Mouse (Mus musculus) left cerebral cortex, postnatal 4 days (tissue): ENCODE data around the gene Idh1. TPM values are rescaled to one million over a fixed set of nuclear protein-coding genes. Genes with fewer than 3 reads are reported as not detected.
A peak's percentile ranks its signal among the peaks of the same experiment; 100 is the strongest.
"Not testable (repeated sequence)": the region's sequence is repeated elsewhere in the genome, so short reads cannot be mapped to it uniquely, and the experiment has no call there.

Experiments
- DNase-seq: peaks from one replicate; pipeline ENCODE4 v3.0.0-alpha.2; 2022
- intact Hi-C: fragments of 180-260 bp; cut with DNase I; formaldehyde crosslinking; loops from one replicate; pipeline ENCODE4 v1.15.1; 2025
- total RNA-seq, 2 experiments: library from RNA; stranded (reverse); gene quantifications; 2 replicates each; pipeline ENCODE4 v1.2.3; 2021

Gene Idh1
- 100 to 1,000 TPM; 322 to 358 TPM for total RNA-seq

DNA sequence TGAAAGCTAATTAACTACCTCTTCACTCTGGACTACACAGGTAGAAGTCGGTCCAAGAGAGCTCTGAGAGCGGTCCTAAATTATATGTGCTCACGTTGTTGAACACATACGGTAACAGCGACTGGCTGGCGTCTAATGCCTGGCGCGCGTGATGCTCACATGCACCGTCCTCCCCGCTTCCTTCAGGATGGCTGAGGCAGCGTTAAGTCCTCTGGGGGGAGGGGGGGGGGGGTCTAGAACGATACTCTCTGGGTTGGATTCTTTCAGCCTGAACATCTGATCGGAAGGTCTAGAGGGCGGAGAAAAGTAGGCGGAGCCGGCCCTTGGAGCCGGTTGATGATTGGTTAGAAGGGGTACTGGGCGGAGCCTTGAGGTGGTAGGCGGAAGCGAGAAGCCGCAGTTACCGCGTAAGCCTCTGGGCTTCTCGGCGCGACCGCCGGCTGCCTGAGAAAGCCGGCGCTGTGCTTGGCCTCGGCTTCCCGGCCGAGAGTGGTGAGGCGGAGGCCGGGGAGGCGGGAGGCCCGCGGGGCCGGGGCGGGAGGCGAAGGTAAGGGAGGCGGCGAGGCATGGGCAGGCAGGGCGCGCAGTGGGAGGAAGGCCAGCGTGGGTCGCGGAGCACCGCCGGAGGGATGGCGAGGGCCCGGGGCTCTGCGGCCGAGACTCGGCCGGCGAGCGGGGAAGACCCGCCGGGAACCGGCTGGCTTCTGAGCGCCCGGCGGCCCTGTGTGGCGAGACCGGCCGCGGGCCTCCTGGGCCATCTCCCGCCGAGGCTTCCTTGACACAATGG is at the start of gene Idh1, which contains the start of gene Pikfyve:
Gene Idh1, minus strand, starts transcription at position 214 of the 787 bp plus-strand sequence.
Gene Pikfyve, plus strand, starts transcription at position 397 of the 787 bp plus-strand sequence.
- peak; percentile 96 for DNase-seq
- intact Hi-C loops, result loop anchor here (10.0 kb wide), 1 partner anchor 918 kb away; no protein-coding TSS in a partner anchor

DNA sequence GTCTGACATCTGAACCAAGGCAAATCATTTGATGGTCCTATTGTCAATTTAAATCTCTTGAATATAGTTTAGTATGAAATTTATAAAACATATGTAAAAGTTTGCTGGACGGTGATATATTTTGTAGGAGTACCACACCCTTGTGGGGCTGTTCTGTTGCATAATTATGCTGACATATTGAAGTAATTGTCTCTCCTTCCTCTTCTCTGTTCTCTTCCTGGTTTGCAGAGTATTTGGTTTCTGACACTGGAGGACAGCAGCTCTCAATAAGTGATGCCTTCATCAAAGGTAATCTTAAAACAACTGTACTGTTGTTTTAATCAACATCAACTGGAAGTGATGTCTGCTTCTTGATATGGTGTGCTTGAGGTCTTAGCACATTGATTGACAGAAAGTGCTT is 44.3 kb upstream of the Idh1 start:
- intact Hi-C loops, result no loop called here
- DNase-seq, result no peak

DNA sequence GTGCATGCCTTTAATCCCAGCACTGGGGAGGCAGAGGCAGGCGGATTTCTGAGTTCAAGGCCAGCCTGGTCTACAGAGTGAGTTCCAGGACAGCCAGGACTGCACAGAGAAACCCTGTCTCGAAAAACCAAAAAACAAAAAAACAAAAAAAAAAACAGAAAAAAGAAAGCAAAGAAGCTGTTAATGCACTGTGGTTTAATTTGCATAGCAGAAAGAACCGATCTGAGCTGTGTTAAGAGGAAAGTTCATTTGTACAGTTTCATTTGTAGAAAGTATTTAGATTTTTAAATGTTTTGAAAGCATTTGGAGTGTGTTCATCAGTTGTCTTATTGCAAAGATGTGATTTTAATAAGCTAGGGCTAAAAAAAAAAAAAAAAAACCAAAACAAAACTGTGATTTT is 43.5 kb upstream of the Idh1 start:
- intact Hi-C loops, DNase-seq: not testable (repeated sequence)

DNA sequence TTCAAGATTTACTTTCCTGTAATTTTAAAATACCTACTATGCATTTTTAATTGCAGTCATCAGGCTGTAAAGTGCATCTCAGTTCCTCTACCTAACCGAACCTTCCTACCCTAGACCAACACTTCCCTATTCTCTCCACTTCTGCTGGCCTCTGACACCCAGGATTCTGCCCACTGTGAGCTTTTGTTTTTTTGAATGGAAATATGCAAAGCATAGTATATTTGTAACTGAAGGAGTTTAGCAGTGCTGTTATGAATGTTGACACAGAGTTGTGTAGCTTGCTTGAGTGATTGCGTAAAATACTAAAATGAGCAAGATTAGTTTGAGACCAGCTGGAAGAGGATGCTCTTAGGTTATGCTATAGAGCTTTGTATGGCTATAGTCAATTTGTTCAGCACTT is 41.4 kb upstream of the Idh1 start:
- intact Hi-C loops, result no loop called here
- DNase-seq, result no peak

DNA sequence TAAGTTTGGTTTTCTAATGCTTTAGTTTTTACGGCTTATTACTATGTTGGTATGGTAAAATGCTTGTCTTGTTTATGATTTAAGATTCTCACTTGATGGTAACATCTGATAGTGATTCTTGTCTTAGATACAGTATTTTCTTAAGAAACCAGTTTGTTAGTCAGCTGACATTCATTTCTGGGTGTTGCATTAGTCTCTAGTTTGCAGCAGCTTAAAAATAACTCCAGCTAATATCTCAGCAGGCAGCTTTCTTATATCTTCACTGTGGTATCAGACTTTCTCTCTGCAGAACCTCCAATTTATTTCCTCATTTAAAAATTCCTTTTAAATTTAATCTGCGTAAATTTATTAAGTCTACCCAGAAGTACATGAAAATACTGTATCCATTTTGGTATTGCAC is 37.4 kb upstream of the Idh1 start:
- DNase-seq, result no peak

DNA sequence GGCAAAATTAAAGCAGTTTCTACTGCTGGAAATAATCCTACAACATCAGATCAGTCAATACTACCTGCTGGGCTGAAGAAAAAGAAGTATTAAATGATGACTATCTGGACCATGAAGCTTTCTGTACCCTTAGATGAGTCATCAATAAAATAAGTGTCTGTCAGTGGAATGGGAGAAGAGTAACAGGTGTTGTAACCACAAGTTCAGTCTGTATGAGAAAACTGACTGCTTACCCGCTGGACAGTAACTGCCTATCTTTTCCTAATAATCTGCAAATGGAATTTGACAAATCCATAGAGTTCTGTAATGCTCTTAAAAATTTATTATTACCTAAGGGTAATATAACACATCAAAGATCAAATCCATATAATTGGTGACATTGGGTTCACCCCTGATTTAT is 31.7 kb upstream of the Idh1 start:
- no peak for DNase-seq
- intact Hi-C loops, result no loop called here

More for the DNA sequence above, 37.4 kb upstream of the Idh1 start:
- intact Hi-C loops, result no loop called here

DNA sequence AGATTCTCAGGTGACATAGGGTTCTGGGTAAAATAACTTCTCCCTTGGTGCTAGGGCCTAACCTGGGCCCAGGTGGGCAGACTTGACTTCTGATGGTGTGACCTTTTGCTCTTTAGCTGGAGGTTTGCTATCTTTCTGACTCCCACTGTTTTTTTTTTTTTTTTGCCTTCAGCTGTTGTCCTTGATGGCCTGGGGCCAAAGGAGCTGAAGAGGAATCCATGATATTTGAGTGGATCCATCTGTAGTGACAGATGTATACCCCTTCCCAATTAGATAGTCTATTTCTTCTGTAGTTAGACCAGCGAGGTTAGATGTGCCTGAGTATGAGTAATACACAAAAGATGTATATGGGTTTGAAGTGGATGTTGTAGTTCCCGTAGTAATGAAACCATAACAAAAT is 31.3 kb upstream of the Idh1 start:
- intact Hi-C loops, result no loop called here
- peak; percentile 31 for DNase-seq

DNA sequence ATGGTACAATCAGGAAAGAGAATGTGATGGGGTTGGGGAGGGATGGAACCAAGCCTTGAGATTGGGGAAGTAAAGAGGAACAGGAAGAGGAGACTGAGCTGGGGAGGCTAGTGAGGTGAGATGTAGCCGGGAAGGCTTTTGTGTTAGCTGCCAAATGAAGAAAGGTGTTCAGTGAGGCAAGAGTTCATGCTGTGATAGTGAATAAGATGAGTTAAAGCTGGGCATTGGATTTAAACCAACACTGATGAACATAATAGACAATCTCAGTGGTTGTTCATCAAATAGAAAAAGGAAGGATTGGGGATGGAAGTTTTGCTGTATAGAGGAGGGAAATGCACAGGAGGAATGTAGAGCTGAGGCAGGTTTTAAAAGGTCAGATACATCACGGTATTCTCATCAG is 26.9 kb upstream of the Idh1 start:
- no peak for DNase-seq
- intact Hi-C loops, result no loop called here

DNA sequence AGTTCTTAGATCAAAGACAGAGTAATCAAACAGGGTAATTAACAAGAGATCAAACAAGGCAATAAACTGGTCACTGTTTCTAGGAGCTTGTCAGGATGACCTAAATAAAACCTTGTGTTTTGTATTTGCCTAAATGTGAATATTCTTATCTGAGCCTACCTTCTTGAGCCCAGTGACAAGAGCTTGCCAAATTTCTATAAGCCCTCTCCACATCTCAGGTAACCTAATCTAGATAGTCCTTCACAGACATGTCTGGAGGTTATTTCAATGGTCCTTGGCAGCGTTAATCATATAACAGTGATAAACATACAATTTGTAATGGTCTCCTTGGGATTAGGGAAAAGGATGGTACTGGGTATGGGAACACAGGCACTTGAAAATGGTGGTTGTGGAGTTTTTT is 18.0 kb upstream of the Idh1 start:
- no peak for DNase-seq
- intact Hi-C loops, result no loop called here

DNA sequence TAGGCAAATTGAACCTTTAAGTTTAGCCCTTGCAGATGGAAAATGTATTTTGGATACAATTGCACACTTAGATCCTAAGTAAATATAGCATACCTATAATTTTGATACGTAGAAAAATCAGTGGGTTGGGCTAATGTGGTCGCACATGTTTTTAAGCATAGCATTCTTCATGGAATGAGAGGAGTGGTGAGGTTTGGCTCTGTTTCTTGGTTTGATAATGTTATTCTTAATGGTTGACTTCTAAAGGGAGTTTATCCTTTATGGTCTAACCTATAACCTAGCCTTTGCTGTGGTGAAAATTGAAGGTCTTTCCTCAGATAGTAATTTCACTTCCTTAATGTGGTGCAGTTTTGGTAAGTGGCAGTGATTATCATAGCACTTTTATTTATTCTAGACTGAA is 12.6 kb upstream of the Idh1 start:
- DNase-seq, result no peak
- intact Hi-C loops, result loop anchor here (10.0 kb wide), 1 partner anchor 46 kb away; no protein-coding TSS in a partner anchor

DNA sequence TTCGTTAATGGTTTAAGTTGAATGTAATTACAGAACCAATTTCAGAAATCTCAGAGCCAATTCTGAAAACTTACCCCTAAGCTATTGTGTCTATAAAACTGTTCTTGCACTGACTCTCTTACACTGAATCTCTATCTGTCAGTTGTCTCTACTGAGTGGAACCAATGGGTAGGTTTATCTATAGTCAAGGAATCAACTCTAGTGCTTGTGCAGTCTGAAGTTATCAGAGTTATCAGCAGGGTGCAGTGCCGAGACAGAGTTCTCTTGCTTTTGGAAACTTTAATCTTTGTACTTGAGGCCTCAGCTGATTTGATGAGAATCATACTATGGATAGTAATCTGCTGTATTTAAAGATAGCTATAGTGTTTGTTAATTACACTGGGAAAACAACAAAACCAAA is 12.1 kb upstream of the Idh1 start:
- DNase-seq, result no peak
- intact Hi-C loops, result loop anchor here (10.0 kb wide), 1 partner anchor 46 kb away; no protein-coding TSS in a partner anchor

DNA sequence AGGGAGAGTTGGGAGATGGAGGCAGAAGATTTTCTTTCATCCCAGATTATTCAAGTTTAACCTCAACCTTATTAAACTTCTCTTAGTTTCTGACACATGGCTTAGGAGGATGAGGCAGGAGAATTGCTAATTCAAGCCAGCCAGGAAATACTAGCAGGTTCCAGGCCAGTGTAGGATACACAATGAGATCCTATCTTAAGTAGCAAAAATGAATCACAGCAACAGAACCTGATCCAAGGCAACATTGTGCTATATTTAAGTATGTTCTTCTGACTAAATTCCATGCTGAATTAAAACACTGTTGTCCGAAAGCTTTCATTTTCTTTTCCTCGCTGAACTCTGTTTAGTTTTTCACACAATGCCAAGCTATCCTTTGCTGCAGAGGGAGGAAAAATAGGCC is 6.9 kb upstream of the Idh1 start:
- intact Hi-C loops, result loop anchor here (10.0 kb wide), 1 partner anchor 52 kb away; no protein-coding TSS in a partner anchor
- DNase-seq, result no peak

DNA sequence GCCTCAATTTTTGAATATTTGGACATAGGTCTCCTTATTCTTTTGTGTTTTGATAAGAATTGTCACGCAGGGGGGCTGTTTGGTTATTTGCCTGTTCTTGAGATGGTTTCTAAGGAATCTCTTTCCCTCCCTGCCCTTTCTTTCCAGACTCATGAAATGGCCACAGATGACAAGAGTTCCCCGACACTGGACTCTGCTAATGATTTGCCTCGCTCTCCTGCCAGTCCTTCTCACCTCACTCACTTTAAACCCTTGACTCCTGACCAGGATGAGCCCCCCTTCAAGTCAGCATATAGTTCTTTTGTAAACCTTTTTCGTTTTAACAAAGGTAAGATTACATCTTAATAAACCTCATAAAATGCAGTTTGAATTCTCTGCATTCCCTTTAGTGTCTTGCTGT is 3.9 kb upstream of the Idh1 start:
- intact Hi-C loops, result loop anchor here (10.0 kb wide), 1 partner anchor 55 kb away; no protein-coding TSS in a partner anchor

DNA sequence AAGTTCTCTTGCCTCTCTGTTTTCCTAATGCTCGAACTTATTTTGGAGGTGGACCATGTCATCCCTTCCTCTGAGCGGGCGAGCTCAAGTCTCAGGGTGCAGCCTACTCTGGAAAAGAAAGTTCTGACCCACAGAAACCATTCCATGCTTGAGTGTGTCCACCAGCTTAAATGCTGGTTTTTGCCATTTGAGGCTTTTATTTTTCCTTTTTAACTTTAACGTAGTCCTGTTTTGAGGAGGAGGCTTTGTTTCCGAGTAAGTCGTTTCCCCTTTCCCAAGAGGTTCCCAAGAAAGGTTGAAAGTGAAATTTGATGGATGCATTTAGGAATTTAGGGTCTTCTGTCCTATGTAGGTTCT is 752 bp upstream of the Idh1 start:
- DNase-seq, result no peak
- intact Hi-C loops, result loop anchor here (10.0 kb wide), 1 partner anchor 918 kb away; no protein-coding TSS in a partner anchor

More for the DNA sequence above, 3.9 kb upstream of the Idh1 start:
- DNase-seq, result no peak

DNA sequence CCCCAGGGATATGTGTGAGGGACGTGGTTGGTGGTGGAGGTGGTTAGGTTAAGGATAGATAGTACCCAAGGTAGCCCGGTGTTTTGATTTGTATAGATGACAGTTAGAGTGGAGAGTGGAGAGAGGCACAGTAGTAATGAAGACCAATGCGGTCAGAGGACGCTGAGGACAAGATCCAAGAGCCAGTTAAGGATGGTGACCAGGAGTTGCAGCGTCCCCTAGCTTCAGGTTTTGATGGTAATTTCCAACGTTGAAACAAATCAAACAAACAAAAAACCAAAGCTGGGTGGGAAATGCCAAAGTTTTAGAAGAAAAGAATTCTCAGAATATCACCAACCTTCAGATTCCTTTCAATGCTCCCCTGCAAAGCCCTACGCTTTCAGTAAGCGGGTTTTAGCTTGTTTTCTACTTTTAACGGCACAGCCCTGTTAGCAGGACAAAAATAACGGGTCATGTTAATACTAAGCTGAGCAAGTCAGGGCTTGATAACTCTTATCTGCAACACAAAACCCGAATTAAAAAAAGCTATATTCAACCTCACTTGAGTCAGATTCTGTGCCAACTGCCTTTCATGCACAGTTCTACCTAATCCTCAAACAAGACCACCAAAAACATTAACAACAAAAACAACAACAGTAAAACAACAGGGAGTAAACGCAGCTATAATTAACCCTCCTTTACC is 635 bp downstream of the Idh1 start:
- intact Hi-C loops, result loop anchor here (10.0 kb wide), 1 partner anchor 919 kb away; no protein-coding TSS in a partner anchor
- DNase-seq, result no peak

DNA sequence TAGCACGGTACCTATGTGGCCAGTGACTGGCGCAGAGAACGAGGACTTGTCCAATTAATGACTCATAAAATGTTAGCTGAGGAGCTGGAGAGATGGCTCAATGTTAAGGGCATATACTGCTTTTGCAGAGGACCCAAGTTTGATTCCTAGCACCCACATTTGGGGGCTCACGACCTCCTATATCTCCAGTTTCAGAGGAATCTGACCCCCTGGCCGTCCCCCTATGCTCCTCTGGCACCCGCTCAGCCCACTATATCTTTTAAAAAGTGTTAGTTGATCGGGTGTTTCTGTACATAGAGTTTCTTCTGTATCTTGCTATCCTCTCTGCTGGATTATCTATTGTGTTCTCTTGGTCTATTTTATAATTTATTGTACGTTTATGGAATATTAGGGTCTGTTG is 1.3 kb downstream of the Idh1 start:
- intact Hi-C loops, result loop anchor here (10.0 kb wide), 1 partner anchor 920 kb away; no protein-coding TSS in a partner anchor
- no peak for DNase-seq

DNA sequence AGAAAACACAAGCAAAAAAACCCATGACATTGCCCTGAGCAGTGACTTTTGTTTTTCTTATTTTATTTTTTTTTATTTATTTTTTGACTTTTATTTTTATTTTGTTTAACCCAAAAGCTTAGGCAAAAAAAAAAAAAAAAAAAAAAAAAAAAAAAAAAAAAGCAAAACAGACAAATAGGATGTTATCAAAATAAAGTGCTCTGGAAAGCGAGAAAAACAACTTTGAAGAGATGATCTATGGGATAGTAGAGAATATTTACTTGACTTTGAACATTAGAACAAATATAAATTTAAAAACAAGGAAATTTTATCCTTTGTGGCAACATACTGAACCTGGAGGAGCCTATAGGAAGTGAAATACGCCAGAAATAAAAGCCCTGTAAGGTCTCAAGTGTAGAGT is 2.3 kb downstream of the Idh1 start:
- intact Hi-C loops, result loop anchor here (10.0 kb wide), 1 partner anchor 921 kb away; no protein-coding TSS in a partner anchor

DNA sequence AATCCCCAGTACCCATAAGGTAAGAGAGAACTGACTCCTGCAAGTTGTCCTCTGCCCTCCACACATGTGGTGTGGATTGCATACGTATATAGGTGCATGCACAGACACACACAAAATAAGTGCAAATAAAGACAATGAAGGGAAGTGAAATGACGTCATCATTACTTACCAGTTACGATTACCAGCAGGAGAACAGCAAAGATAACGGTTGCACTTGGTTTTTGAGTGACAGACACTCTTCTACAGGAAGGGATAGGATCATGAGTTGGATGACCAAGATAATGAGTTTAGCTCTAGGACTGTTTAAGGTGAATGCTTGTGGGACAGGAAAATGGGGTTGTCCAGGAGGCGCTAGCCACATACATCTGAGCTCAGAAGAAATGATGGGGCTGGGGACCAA is 4.8 kb downstream of the Idh1 start:
- intact Hi-C loops, result loop anchor here (10.0 kb wide), 1 partner anchor 923 kb away; no protein-coding TSS in a partner anchor

More for the DNA sequence above, 2.3 kb downstream of the Idh1 start:
- DNase-seq, result no peak

DNA sequence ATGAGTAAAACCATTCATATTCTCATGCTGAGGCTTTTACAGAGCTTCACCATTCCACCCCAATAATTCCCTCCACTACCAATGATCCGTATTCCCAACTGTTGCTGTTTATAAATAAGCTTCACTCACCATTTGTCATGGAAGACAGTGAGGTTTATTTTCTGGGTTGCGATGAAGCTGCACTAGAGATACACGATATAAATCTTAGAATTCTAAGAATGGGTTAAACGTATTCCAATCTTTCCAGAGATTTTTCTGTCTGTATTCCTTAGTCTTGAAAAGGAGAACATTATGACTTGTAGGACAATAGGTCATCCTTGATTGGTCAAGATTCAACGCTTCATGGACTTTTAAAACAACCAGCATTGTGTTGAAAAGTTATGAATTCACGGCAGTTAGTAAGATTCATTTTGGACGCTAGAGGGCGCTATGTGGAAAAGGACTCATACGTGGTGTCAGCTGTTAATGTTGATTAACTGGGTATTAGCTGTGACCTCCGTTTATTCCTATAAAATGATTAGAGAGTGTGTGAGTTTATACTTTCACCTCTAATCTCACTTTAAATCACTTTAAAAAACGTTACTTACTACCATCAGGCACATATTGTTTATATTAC is 6.6 kb downstream of the Idh1 start:
- DNase-seq, result peak; percentile 51

More for the DNA sequence above, 4.8 kb downstream of the Idh1 start:
- DNase-seq, result no peak

DNA sequence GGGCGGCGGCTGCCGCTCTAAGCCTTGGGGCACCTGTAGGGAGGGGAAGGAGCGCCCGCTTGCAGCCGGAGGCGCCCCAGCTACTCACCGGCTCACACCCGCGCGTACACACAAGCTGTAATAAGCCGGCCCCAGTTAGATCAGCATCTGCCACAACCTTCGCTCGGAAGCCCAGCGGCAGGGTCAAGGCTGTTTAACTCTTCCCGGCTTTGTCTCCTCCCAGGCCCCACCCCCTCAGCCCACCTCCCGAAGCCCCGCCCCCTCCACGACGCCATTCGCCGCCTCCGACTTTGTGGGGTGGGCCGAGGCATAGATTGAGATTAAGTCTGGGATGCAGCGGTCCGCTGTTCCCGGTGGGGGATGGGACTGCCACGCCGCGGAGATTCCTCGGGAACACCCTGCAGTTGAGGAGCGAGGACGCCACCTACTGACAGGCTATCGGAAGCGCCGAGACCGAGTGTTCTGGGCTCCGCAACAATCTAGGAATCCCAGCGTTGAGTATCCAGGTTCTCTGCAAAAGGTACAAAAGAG is 7.3 kb downstream of the Idh1 start:
- intact Hi-C loops, result loop anchor here (5.0 kb wide), 2 partner anchors 67 to 132 kb away; no protein-coding TSS in a partner anchor
- DNase-seq, result peak; percentile 99

More for the DNA sequence above, 6.6 kb downstream of the Idh1 start:
- intact Hi-C loops, result loop anchor here (5.0 to 10.0 kb wide), 3 partner anchors 67 to 925 kb away; no protein-coding TSS in a partner anchor
